Mouse (Mus musculus) liver, postnatal 0 days (tissue): ENCODE measurements around the gene Rtl5. TPM values are rescaled to one million over a fixed set of nuclear protein-coding genes. Genes with fewer than 3 reads are reported as not detected.

ENCODE experiments used
- ATAC-seq: fragments of 200-750 bp; cut with Nextera tagmentation; 2 replicates; pipeline ENCODE4 v1.8.0; 2017; ENCODE audit warnings: mild to moderate bottlenecking, moderate library complexity
- DNase-seq: peaks from one replicate; pipeline ENCODE4 v3.0.0-alpha.2; 2016
- H3K27ac ChIP-seq: fragments of 300-500 bp; sonication (generic); 2 replicates; pipeline ENCODE4 v1.5.1; 2014; ENCODE audit warnings: antibody characterized with exemption, moderate library complexity, mild to moderate bottlenecking, low read depth
- H3K27me3 ChIP-seq: fragments of 300-500 bp; sonication (generic); 2 replicates; pipeline ENCODE4 v1.6.1; 2014; ENCODE audit warnings: low read length, control low read depth, mixed read lengths; ENCODE audit not compliant: insufficient read depth
- H3K36me3 ChIP-seq: fragments of 300-500 bp; sonication (generic); replicated peaks from 2 replicates; pipeline ENCODE4 v1.6.1; 2014; ENCODE audit warnings: mild to moderate bottlenecking, control low read depth, low read length, moderate library complexity, mixed read lengths; ENCODE audit not compliant: insufficient read depth
- H3K4me1 ChIP-seq: fragments of 300-500 bp; sonication (generic); 2 replicates; pipeline ENCODE4 v1.6.1; 2014; ENCODE audit warnings: antibody characterized with exemption, mild to moderate bottlenecking, control low read depth; ENCODE audit not compliant: insufficient read depth
- H3K4me2 ChIP-seq: fragments of 300-500 bp; sonication (generic); 2 replicates; pipeline ENCODE4 v1.6.1; 2014; ENCODE audit warnings: low read depth, mild to moderate bottlenecking, low read length, moderate library complexity, mixed read lengths
- H3K4me3 ChIP-seq: fragments of 300-500 bp; sonication (generic); 2 replicates; pipeline ENCODE4 v1.5.1; 2014; ENCODE audit warnings: low read depth, low read length
- H3K9ac ChIP-seq: fragments of 300-500 bp; sonication (generic); replicated peaks from 2 replicates; pipeline ENCODE4 v1.6.1; 2014; ENCODE audit warnings: mild to moderate bottlenecking, moderate library complexity
- H3K9me3 ChIP-seq: fragments of 300-500 bp; sonication (generic); 2 replicates; pipeline ENCODE4 v1.6.1; 2016; ENCODE audit warnings: mild to moderate bottlenecking, control low read depth, low read length, mixed read lengths
- CTCF ChIP-seq: sonication (generic); IDR thresholded peaks from 2 replicates; pipeline ENCODE4 v1.5.1; 2016; ENCODE audit warnings: antibody characterized with exemption, low read depth
- EP300 ChIP-seq: IDR thresholded peaks from 2 replicates; pipeline ENCODE4 v1.6.1; 2016; ENCODE audit warnings: antibody characterized with exemption, low read depth, mild to moderate bottlenecking
- WGBS: fragments of 180-500 bp; shearing (Covaris S2); extraction: QIAGEN DNeasy Blood & Tissue Kit; methylation state at CpG from one replicate; pipeline ENCODE4 v1.1.7; 2014; ENCODE audit not compliant: insufficient replicate concordance; 5-methylcytosine and 5-hydroxymethylcytosine counted together
- polyA plus RNA-seq: library from polyadenylated mRNA; unstranded; fragments of >200 nt; fragmentation: Nextera tagmentation; extraction: Ambion mirVana; gene quantifications from 2 replicates; pipeline ENCODE4 v1.2.1, GENCODE M21; 2015

Rtl5 gene
- polyA plus RNA-seq, 1 experiment from 2014 or later = 0.22 TPM

- 65% methylated on average over 6 of the region's 6 CpGs for WGBS
- H3K27ac ChIP-seq = no peak overlapping the region
- no peaks in the 10 kb centered on the region for H3K4me1 ChIP-seq
- TF ChIP-seq EP300 (no peak), CTCF (no peak)
- H3K27me3 ChIP-seq = peaks cover 5% of the 10 kb centered on the region; the same call in 1 of the 2 replicates
- no peak overlapping the region for H3K4me2 ChIP-seq
- DNase-seq (no peak), ATAC-seq (no peak)
- no peak overlapping the region for H3K9ac ChIP-seq
- no peak overlapping the region for H3K4me3 ChIP-seq
- no peaks in the 10 kb centered on the region for H3K9me3 ChIP-seq
- H3K36me3 ChIP-seq = no peaks in the 10 kb centered on the region
These were observed 4.0 kb downstream of the Rtl5 start for GRCm38 (mm10) chrX:102067118-102067517.

- Histone ChIP-seq H3K36me3 (no peaks in the 10 kb centered on the region), H3K9me3 (no peaks in the 10 kb centered on the region), H3K27ac (no peak overlapping the region), H3K4me2 (no peak overlapping the region), H3K4me3 (no peak overlapping the region), H3K9ac (no peak overlapping the region), H3K4me1 (no peaks in the 10 kb centered on the region), H3K27me3 (peaks cover 5% of the 10 kb centered on the region; the same call in 1 of the 2 replicates)
- peak; percentile 60 for DNase-seq
- WGBS = 25% methylated on average over 9 of the region's 9 CpGs
- no peak for ATAC-seq
- TF ChIP-seq CTCF (peak; percentile 84), EP300 (no peak)
These were observed 5.0 kb downstream of the Rtl5 start for GRCm38 (mm10) chrX:102066134-102066533.

DNA sequence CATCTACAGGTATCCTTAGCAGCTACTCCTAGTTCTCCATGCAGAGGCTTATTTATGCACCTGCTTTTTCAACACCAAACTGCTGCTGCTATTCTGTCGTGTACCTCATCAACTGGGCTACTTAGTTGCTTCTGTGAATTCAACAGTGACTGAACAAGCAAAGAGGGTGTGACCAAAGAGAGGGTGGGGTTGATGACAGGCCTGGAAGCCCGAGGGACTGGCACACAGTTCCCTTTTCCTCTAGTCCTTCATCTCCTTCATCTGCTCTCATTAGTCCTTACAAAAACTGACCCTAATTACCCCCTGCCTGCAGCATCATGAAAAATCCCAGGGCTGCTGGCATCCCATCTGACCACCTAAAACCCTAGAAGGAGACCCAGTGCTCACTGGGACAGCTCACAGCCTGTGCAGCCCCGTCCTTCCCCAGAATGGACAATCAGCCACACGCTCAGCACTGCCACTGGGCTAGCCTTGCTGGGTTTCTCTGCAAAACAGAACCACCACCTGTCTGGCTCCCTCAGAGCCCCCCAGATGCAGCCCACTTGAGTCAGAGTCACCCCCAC is 5.8 kb downstream of the Rtl5 start:
- 55% methylated on average over 4 of the region's 4 CpGs for WGBS
- Histone ChIP-seq H3K27ac (no peak overlapping the region), H3K9me3 (no peaks in the 10 kb centered on the region), H3K36me3 (no peaks in the 10 kb centered on the region), H3K9ac (no peak overlapping the region), H3K4me1 (no peaks in the 10 kb centered on the region), H3K27me3 (no peaks in the 10 kb centered on the region; the same call in 1 of the 2 replicates), H3K4me2 (no peak overlapping the region), H3K4me3 (no peak overlapping the region)
- ATAC-seq (no peak), DNase-seq (no peak)
- TF ChIP-seq CTCF (no peak), EP300 (no peak)

- Histone ChIP-seq H3K9ac (no peak overlapping the region), H3K4me2 (no peak overlapping the region), H3K9me3 (no peaks in the 10 kb centered on the region), H3K4me1 (no peaks in the 10 kb centered on the region), H3K36me3 (no peaks in the 10 kb centered on the region), H3K4me3 (no peak overlapping the region), H3K27me3 (no peaks in the 10 kb centered on the region; the same call in 1 of the 2 replicates), H3K27ac (no peak overlapping the region)
- DNase-seq (no peak), ATAC-seq (no peak)
- TF ChIP-seq EP300 (no peak), CTCF (no peak)
- 71% methylated on average over 3 of the region's 3 CpGs for WGBS
These were observed 7.0 kb downstream of the Rtl5 start for GRCm38 (mm10) chrX:102064062-102064461.

DNA sequence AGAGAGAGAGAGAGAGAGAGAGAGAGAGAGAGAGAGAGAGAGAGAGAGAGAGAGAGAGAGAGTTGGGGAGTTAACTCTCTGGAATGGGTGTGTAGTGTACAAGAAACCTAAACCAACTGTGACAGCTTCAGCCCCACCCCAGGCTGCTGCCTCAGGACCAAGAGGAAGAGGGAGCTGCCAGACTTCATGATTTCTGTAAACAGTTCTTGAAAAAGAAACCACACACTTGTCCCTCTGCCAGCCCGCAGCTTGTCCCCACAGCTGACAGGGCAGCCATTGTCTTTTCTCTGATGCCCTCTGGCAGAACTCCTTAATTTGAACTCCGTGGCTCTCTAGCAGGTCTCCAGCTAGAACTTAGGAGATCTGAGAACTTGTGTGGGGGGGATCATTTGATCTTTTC is 10.2 kb downstream of the Rtl5 start:
- H3K4me1 ChIP-seq = no peaks in the 10 kb centered on the region
- H3K4me3 ChIP-seq = no peak overlapping the region
- ATAC-seq (no peak), DNase-seq (no peak)
- no peaks in the 10 kb centered on the region for H3K27me3 ChIP-seq
- no peak overlapping the region for H3K4me2 ChIP-seq
- H3K9me3 ChIP-seq = no peaks in the 10 kb centered on the region
- WGBS = 28% methylated on average over 2 of the region's 2 CpGs
- no peaks in the 10 kb centered on the region for H3K36me3 ChIP-seq
- TF ChIP-seq EP300 (no peak), CTCF (no peak)
- H3K9ac ChIP-seq = no peak overlapping the region
- H3K27ac ChIP-seq = no peak overlapping the region

DNA sequence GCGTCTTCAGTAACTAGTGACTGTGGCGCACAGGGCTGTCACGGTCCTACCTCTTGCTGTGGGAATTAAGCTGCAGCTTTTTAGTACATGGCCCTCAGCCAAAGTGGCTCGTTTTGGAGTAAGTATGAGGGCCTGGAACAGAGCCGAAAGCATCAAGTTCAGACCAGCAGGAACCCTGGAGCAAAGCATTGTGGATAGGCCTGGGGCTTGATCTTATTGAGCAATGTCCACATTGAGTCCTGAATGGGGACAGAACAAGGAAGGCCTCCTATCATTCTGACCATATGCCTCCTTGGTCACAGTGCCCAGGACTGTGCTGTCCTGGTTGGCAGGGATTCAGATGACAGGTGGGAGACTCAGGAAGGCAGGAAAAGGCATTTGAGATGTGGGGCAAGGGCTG is 10.9 kb downstream of the Rtl5 start:
- Histone ChIP-seq H3K4me1 (no peaks in the 10 kb centered on the region), H3K9me3 (no peaks in the 10 kb centered on the region), H3K4me3 (no peak overlapping the region), H3K9ac (no peak overlapping the region), H3K27ac (no peak overlapping the region), H3K27me3 (no peaks in the 10 kb centered on the region), H3K36me3 (no peaks in the 10 kb centered on the region), H3K4me2 (no peak overlapping the region)
- no peak for ATAC-seq
- DNase-seq = no peak
- TF ChIP-seq EP300 (no peak), CTCF (no peak)
- 68% methylated on average over 5 of the region's 5 CpGs for WGBS

- TF ChIP-seq CTCF (peak; percentile 66), EP300 (no peak)
- DNase-seq (peak; percentile 28), ATAC-seq (peak; percentile 56; the same call in 1 of the 2 replicates)
- Histone ChIP-seq H3K36me3 (no peaks in the 10 kb centered on the region), H3K9me3 (no peaks in the 10 kb centered on the region), H3K9ac (no peak overlapping the region), H3K4me1 (no peaks in the 10 kb centered on the region), H3K27me3 (no peaks in the 10 kb centered on the region), H3K27ac (no peak overlapping the region), H3K4me2 (no peak overlapping the region), H3K4me3 (no peak overlapping the region)
- WGBS = 40% methylated on average over 9 of the region's 9 CpGs
These were observed 11.7 kb downstream of the Rtl5 start for GRCm38 (mm10) chrX:102059437-102059836.
